ENCODE assay signal across 8 mouse cellular contexts in genomic region chr10:119240722-119241089, GRCm38 (mm10). TPM values are rescaled to one million over a fixed set of nuclear protein-coding genes. Genes with fewer than 3 reads are reported as not detected.
DNase-seq lines count a peak whose midpoint lies in the region; ATAC-seq and TF ChIP-seq lines count a peak whose summit lies in the region.

No protein-coding gene starts in this region.

- H3K27ac ChIP-seq in kidney, embryonic 16.5 days (ENCODE audit: low read length), result peak overlapping the region; percentile 90
- H3K27ac ChIP-seq in forebrain, embryonic 13.5 days, result peak overlapping the region; percentile 79
- H3K27ac ChIP-seq in liver, embryonic 11.5 days (ENCODE audit: low read depth, low read length), result peak overlapping the region; percentile 82; the same call in 1 of the 2 replicates
- H3K27ac ChIP-seq in stomach, embryonic 16.5 days (ENCODE audit: low read length), result peak overlapping the region; percentile 99

- DNase-seq in kidney, postnatal 14 days, result no peak
- peak; percentile 20 for DNase-seq in G1E (ENCODE audit: low spot score)
- DNase-seq in liver, embryonic 11.5 days (ENCODE audit: low spot score), result no peak
- no peak for DNase-seq in gastrocnemius, adult 18-20 months (ENCODE audit: low spot score)
- no peak for DNase-seq in left cerebral cortex, postnatal 10 days (ENCODE audit: extremely low spot score in 1 of 2, low spot score in 2 of 2)

- no peak for TF ChIP-seq CTCF in G1E (IDR thresholded peaks at IDR 0.05; ENCODE audit: low read depth, low read length)

- peak overlapping the region; percentile 97 for H3K4me3 ChIP-seq in kidney, embryonic 16.5 days (ENCODE audit: low read length)
- H3K4me3 ChIP-seq in G1E (ENCODE audit: low read depth, low read length), result peak overlapping the region; percentile 98
- H3K4me3 ChIP-seq in forebrain, embryonic 13.5 days, result peak overlapping the region; percentile 98
- peak overlapping the region; percentile 98 for H3K4me3 ChIP-seq in liver, embryonic 11.5 days (ENCODE audit: low read depth, low read length)
- peak overlapping the region; percentile 99 for H3K4me3 ChIP-seq in stomach, embryonic 16.5 days (replicated peaks; ENCODE audit: low read length)

- H3K36me3 ChIP-seq in kidney, embryonic 16.5 days (ENCODE audit: insufficient read depth, low read length), result 0 out of 2 replicates have a peak, but pooled peaks cover 3% of the 10 kb centered on the region
- H3K36me3 ChIP-seq in G1E (replicated peaks), result peaks cover 14% of the 10 kb centered on the region
- peaks cover 4% of the 10 kb centered on the region for H3K36me3 ChIP-seq in forebrain, embryonic 13.5 days (ENCODE audit: poor library complexity, severe bottlenecking)
- H3K36me3 ChIP-seq in liver, embryonic 11.5 days (ENCODE audit: control insufficient read depth, insufficient read depth, low read length), result peaks cover 5% of the 10 kb centered on the region
- no peaks in the 10 kb centered on the region for H3K36me3 ChIP-seq in stomach, embryonic 16.5 days (ENCODE audit: control insufficient read depth, insufficient read depth, low read length)

- WGBS in kidney, embryonic 16.5 days, result 5% methylated on average over 9 of the region's 9 CpGs
- under 1% methylated on average over 9 of the region's 9 CpGs for WGBS in forebrain, embryonic 13.5 days
- WGBS in liver, embryonic 11.5 days, result 6% methylated on average over 9 of the region's 9 CpGs
- 3% methylated on average over 9 of the region's 9 CpGs for WGBS in stomach, embryonic 16.5 days

- peak overlapping the region; percentile 98 for H3K9ac ChIP-seq in kidney, embryonic 16.5 days (replicated peaks; ENCODE audit: low read length)
- peak overlapping the region; percentile 73 for H3K9ac ChIP-seq in forebrain, embryonic 13.5 days
- H3K9ac ChIP-seq in liver, embryonic 11.5 days (ENCODE audit: low read depth, low read length), result peak overlapping the region; percentile 91
- peak overlapping the region; percentile 91 for H3K9ac ChIP-seq in stomach, embryonic 16.5 days (ENCODE audit: low read length)

- no peaks in the 10 kb centered on the region for H3K9me3 ChIP-seq in kidney, embryonic 16.5 days (ENCODE audit: low read length)
- no peaks in the 10 kb centered on the region for H3K9me3 ChIP-seq in G1E (replicated peaks)
- no peaks in the 10 kb centered on the region for H3K9me3 ChIP-seq in forebrain, embryonic 13.5 days (replicated peaks)
- H3K9me3 ChIP-seq in liver, embryonic 11.5 days (ENCODE audit: control insufficient read depth, low read length), result no peaks in the 10 kb centered on the region
- H3K9me3 ChIP-seq in stomach, embryonic 16.5 days (replicated peaks; ENCODE audit: control insufficient read depth, low read length), result no peaks in the 10 kb centered on the region

- H3K4me2 ChIP-seq in kidney, embryonic 16.5 days (replicated peaks; ENCODE audit: low read depth, low read length), result peak overlapping the region; percentile 61
- H3K4me2 ChIP-seq in forebrain, embryonic 13.5 days, result peak overlapping the region; percentile 67
- peak overlapping the region; percentile 81 for H3K4me2 ChIP-seq in liver, embryonic 11.5 days
- H3K4me2 ChIP-seq in stomach, embryonic 16.5 days (ENCODE audit: low read depth, low read length), result peak overlapping the region; percentile 64

- no peaks in the 10 kb centered on the region for H3K27me3 ChIP-seq in kidney, embryonic 16.5 days (ENCODE audit: insufficient read depth, low read length)
- H3K27me3 ChIP-seq in G1E (ENCODE audit: insufficient read depth, low read length), result no peaks in the 10 kb centered on the region
- H3K27me3 ChIP-seq in forebrain, embryonic 13.5 days, result no peaks in the 10 kb centered on the region
- no peaks in the 10 kb centered on the region for H3K27me3 ChIP-seq in liver, embryonic 11.5 days (replicated peaks; ENCODE audit: control insufficient read depth, insufficient read depth, low read length)
- H3K27me3 ChIP-seq in stomach, embryonic 16.5 days (ENCODE audit: control insufficient read depth, insufficient read depth, low read length), result no peaks in the 10 kb centered on the region

- intact Hi-C loops in left cerebral cortex, postnatal 10 days (cut with DNase I), result loop anchor here (5.0 kb wide), 1 partner anchor 212 kb away; the partner anchor contains the start of gene Grip1

- H3K4me1 ChIP-seq in kidney, embryonic 16.5 days (ENCODE audit: insufficient read depth, low read length), result peaks cover 17% of the 10 kb centered on the region
- peaks cover 30% of the 10 kb centered on the region for H3K4me1 ChIP-seq in G1E (ENCODE audit: insufficient read depth, low read depth, low read length)
- H3K4me1 ChIP-seq in forebrain, embryonic 13.5 days, result peaks cover 18% of the 10 kb centered on the region
- H3K4me1 ChIP-seq in liver, embryonic 11.5 days (replicated peaks; ENCODE audit: control insufficient read depth, insufficient read depth, low read length), result peaks cover 13% of the 10 kb centered on the region
- H3K4me1 ChIP-seq in stomach, embryonic 16.5 days (ENCODE audit: control insufficient read depth, insufficient read depth, low read length), result peaks cover 11% of the 10 kb centered on the region

- no peak for ATAC-seq in kidney, embryonic 16.5 days (ENCODE audit: low FRiP score, low TSS enrichment)
- ATAC-seq in G1E (ENCODE audit: extremely low read depth, insufficient number of reproducible peaks, low FRiP score, poor library complexity, severe bottlenecking), result no peak
- no peak for ATAC-seq in forebrain, embryonic 13.5 days
- no peak for ATAC-seq in liver, embryonic 11.5 days (replicated peaks; ENCODE audit: low FRiP score)
- ATAC-seq in stomach, embryonic 16.5 days (ENCODE audit: insufficient read depth, low FRiP score), result no peak

RNA-seq across cellular contexts. Expression of gene Cand1, which starts 0.9 kb away (rescaled TPM):
- polyA plus RNA-seq in kidney, embryonic 16.5 days (2015; fragmentation: Nextera tagmentation; extraction: Ambion mirVana), result 50.7 and 60.3 TPM in 2 replicates
- total RNA-seq in G1E (2014; fragmentation: Nextera tagmentation), result 195 and 212 TPM in 2 replicates
- total RNA-seq in G1E (2017), result 95.0 and 99.7 TPM in 2 replicates
- polyA plus RNA-seq in G1E (2012), result 40.9 and 51.1 TPM in 2 replicates
- polyA plus RNA-seq in forebrain, embryonic 13.5 days (2015; fragmentation: Nextera tagmentation; extraction: Ambion mirVana), result 54.3 and 55.5 TPM in 2 replicates
- 53.7 and 82.8 TPM in 2 replicates for polyA plus RNA-seq in liver, embryonic 11.5 days (2014; fragmentation: Nextera tagmentation; extraction: Ambion mirVana)
- polyA plus RNA-seq in stomach, embryonic 16.5 days (2015; fragmentation: Nextera tagmentation; extraction: Ambion mirVana), result 34.1 and 40.2 TPM in 2 replicates
- total RNA-seq in gastrocnemius, adult 18-20 months (2021), result 10 to 100 TPM; 13.0 to 20.7 TPM
- total RNA-seq in left cerebral cortex, postnatal 10 days (2021), result 100 to 1,000 TPM; 137 to 148 TPM
